Mouse (Mus musculus) brain, embryonic 18.5 days (tissue): ENCODE results near the gene Fblim1.
"Not testable (repeated sequence)": the region's sequence is repeated elsewhere in the genome, so short reads cannot be mapped to it uniquely, and the experiment has no call there.

Experiments used
- DNase-seq: peaks from one replicate; pipeline ENCODE4 v3.0.0-alpha.2; 2012; ENCODE audit warnings: low read depth, low spot score

The Fblim1 gene

GRCm38 (mm10) chr4:141568966-141569365, 36.9 kb downstream of the Fblim1 start:
- no peak for DNase-seq

GRCm38 (mm10) chr4:141567174-141567573, 38.7 kb downstream of the Fblim1 start:
- not testable (repeated sequence) for DNase-seq

GRCm38 (mm10) chr4:141566187-141566586, 39.7 kb downstream of the Fblim1 start:
- no peak for DNase-seq

GRCm38 (mm10) chr4:141565325-141565724, 40.6 kb downstream of the Fblim1 start:
- no peak for DNase-seq

GRCm38 (mm10) chr4:141564660-141565059, 41.2 kb downstream of the Fblim1 start:
- DNase-seq = no peak

- DNase-seq = no peak
Measured at GRCm38 (mm10) chr4:141564209-141564608, 41.7 kb downstream of the Fblim1 start.

GRCm38 (mm10) chr4:141562281-141562680, 43.6 kb downstream of the Fblim1 start:
- DNase-seq = no peak

GRCm38 (mm10) chr4:141561331-141561919, 44.5 kb downstream of the Fblim1 start:
- DNase-seq = not testable (repeated sequence)

GRCm38 (mm10) chr4:141559898-141560263, 46.0 kb downstream of the Fblim1 start:
- no peak for DNase-seq

GRCm38 (mm10) chr4:141559131-141559897, 46.6 kb downstream of the Fblim1 start:
- no peak for DNase-seq

GRCm38 (mm10) chr4:141558658-141559057, 47.2 kb downstream of the Fblim1 start:
- DNase-seq = no peak

- DNase-seq = not testable (repeated sequence)
Measured at GRCm38 (mm10) chr4:141556163-141556562, 49.7 kb downstream of the Fblim1 start.

- DNase-seq = not testable (repeated sequence)
Measured at GRCm38 (mm10) chr4:141554255-141554865, 51.5 kb downstream of the Fblim1 start.

GRCm38 (mm10) chr4:141552484-141552883, 53.4 kb downstream of the Fblim1 start:
- DNase-seq = no peak

GRCm38 (mm10) chr4:141547299-141547698, 58.6 kb downstream of the Fblim1 start:
- no peak for DNase-seq

- peak; percentile 82 for DNase-seq
Measured at GRCm38 (mm10) chr4:141546334-141547200, 59.3 kb downstream of the Fblim1 start.

GRCm38 (mm10) chr4:141545743-141546333, 60.1 kb downstream of the Fblim1 start:
- peak; percentile 97 for DNase-seq

- DNase-seq = no peak
Measured at GRCm38 (mm10) chr4:141545071-141545742, 60.7 kb downstream of the Fblim1 start.

- DNase-seq = no peak
Measured at GRCm38 (mm10) chr4:141544536-141544935, 61.4 kb downstream of the Fblim1 start.

GRCm38 (mm10) chr4:141543593-141543992, 62.3 kb downstream of the Fblim1 start:
- DNase-seq = no peak

GRCm38 (mm10) chr4:141541851-141542250, 64.0 kb downstream of the Fblim1 start:
- no peak for DNase-seq
